Mouse (Mus musculus): ENCODE results near the gene Ufm1. TPM values are rescaled to one million over a fixed set of nuclear protein-coding genes. Genes with fewer than 3 reads are reported as not detected.

The Ufm1 gene
- 10 to 100 TPM; 34.2 to 37.9 TPM for total RNA-seq (2021)
- long read RNA-seq, experiment 1, full-length matches to known transcripts: 13 of 13 reads
- long read RNA-seq, experiment 1, partial matches to known transcripts: 0 of 13 reads
- long read RNA-seq, experiment 1, other reads (novel, unspliced or antisense): 0 of 13 reads
- long read RNA-seq, experiment 2, full-length matches to known transcripts: 16 of 17 reads
- long read RNA-seq, experiment 2, partial matches to known transcripts: 0 of 17 reads
- long read RNA-seq, experiment 2, other reads (novel, unspliced or antisense): 1 of 17 reads

- DNase-seq: peak; percentile 95
- intact Hi-C loops (cut with DNase I; ENCODE audit: low total_unique reads): no loop called here
Observed at GRCm38 (mm10) chr3:53863383-53864220, at the start of gene Ufm1. TSS of gene Ufm1 (minus strand) at chr3:53863830.

DNA sequence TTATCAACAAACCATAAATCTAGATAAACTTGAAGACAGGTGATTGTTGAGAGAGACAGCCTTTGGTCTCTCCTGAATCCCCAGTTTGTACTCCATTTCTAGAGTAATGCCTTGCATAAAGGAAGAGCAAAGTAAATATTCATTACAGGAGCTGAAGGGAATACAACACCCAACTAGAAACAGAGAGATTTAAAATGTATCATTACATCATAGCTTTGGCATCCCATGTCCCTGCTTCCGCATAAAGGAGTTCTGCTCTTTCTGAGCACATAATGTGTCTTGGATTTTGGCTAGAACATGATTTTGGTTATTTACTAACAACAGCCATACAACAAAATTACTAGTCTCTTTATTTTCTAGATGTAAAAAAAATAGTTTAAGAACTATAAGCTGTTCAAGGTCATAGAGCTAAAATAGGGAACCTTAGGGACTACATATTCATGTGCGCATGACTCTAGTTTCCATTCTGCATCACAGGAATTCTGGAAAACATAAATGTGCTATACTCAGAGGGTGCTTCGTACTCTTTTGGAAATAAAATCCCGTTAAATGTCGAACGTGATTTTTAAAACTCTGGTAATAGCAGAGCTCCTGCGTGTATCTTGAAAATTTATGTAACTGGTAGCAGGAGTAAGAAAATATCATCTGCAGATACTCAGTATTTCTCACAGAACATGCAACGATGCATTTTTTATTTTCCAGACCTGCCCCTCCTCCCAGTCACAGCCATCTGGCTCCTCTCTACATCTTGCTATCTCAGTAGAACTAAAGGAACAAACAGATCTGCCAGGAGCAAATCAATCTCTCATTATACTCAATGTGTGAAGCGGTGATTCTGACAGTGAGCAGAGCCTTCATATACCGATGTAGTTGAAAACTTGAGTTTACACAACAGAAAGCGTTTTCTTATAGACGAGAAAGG is 27.2 kb upstream of the Ufm1 start:
- no peak for DNase-seq
- intact Hi-C loops (cut with DNase I; ENCODE audit: low total_unique reads): no loop called here

DNA sequence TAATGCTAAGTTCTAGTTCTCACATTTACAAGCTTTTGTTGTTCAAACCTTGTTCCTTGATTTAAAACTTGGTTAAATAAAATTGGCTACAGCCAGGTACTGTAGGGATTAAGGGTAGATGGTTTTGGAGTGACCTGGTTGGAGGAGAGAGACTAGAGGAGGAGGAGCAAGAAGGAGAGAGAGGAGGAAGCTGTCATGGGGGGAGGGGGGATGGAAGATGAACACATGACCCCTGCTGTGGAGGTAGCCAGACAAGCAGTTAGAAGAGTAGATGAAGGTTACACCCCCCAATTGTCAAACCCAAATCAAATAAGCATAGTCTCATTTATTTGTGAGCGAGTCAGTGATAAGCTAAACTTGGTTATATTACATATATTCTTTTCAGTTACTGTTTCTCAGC is 8.0 kb upstream of the Ufm1 start:
- intact Hi-C loops (cut with DNase I; ENCODE audit: low total_unique reads): no loop called here
- no peak for DNase-seq

- intact Hi-C loops (cut with DNase I; ENCODE audit: low total_unique reads): no loop called here
- DNase-seq: no peak
Observed at GRCm38 (mm10) chr3:53870482-53870881, 6.9 kb upstream of the Ufm1 start.

GRCm38 (mm10) chr3:53869263-53869662 is 5.6 kb upstream of the Ufm1 start:
- intact Hi-C loops (cut with DNase I; ENCODE audit: low total_unique reads): no loop called here
- no peak for DNase-seq

DNA sequence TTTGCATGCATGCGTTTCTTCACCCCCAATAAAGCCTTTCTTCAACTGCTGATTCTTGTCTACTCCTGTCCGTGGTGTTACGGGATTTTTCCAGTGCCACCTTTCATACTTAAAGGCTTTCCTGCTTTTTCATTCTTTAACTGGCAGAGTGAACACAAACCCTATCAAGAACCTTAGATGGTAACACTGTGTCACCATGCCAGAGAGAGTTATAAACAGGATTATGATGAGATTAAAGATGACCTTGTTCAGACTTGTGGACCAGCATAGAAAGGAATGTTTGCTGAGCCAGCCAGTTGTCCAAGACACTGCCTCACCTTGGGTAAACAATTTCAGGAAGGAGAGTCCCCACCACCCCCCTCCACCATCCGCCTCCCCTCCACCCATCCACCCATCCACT is 4.6 kb upstream of the Ufm1 start:
- intact Hi-C loops (cut with DNase I; ENCODE audit: low total_unique reads): no loop called here
- DNase-seq: no peak

- DNase-seq: no peak
- intact Hi-C loops (cut with DNase I; ENCODE audit: low total_unique reads): no loop called here
Observed at GRCm38 (mm10) chr3:53854831-53855230, 8.8 kb downstream of the Ufm1 start.

GRCm38 (mm10) chr3:53854261-53854660 is 9.4 kb downstream of the Ufm1 start:
- no peak for DNase-seq
- intact Hi-C loops (cut with DNase I; ENCODE audit: low total_unique reads): no loop called here

- no peak for DNase-seq
- intact Hi-C loops (cut with DNase I; ENCODE audit: low total_unique reads): no loop called here
Observed at GRCm38 (mm10) chr3:53848262-53848661, 15.4 kb downstream of the Ufm1 start.

DNA sequence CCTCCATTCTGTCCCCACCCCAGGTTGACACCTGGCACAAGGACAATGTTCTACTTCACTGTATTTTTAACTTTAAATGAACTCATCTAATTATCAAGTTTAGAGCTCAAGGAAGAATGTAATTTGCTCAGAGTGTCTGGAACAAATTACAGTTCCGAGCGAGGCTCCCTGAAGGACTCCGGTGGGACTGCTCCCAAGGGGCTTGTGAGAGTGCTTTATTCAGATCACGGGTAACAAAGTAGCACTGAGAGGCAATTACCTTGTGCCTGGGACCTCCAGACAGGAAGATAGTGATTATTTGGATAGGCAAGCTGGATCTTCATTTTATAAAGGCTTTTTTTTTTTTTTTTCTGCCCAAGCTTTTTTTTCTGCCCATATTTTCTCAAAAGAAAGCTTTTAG is 15.9 kb downstream of the Ufm1 start:
- no peak for DNase-seq
- intact Hi-C loops (cut with DNase I; ENCODE audit: low total_unique reads): no loop called here

- intact Hi-C loops (cut with DNase I; ENCODE audit: low total_unique reads): no loop called here
Observed at GRCm38 (mm10) chr3:53846206-53846928, 17.3 kb downstream of the Ufm1 start.

GRCm38 (mm10) chr3:53844786-53845185 is 18.8 kb downstream of the Ufm1 start, which contains the start of gene Gm10985:
TSS of gene Gm10985 (plus strand) at chr3:53845086.
- intact Hi-C loops (cut with DNase I; ENCODE audit: low total_unique reads): no loop called here
- no peak for DNase-seq

More at GRCm38 (mm10) chr3:53846206-53846928, 17.3 kb downstream of the Ufm1 start:
- DNase-seq: no peak

DNA sequence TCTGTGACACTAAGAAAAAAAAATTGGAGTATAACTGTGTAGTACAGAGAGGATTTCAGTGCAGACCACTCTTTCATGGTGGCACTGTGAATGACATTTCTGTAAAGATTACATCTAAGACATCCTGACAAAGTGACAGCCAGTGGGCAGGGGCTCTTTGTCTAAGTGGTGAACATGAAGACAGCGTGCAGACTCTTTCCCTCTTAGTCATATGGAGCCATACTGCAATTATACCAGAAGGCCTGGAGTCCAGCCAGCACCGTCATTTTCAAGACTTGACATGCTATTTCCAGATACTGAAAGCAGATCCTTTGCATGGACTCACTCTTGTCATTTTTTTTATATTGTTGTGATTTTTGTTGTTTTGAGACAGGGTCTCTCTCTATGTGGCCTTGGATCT is 29.4 kb downstream of the Ufm1 start:
- DNase-seq: no peak
- intact Hi-C loops (cut with DNase I; ENCODE audit: low total_unique reads): no loop called here

DNA sequence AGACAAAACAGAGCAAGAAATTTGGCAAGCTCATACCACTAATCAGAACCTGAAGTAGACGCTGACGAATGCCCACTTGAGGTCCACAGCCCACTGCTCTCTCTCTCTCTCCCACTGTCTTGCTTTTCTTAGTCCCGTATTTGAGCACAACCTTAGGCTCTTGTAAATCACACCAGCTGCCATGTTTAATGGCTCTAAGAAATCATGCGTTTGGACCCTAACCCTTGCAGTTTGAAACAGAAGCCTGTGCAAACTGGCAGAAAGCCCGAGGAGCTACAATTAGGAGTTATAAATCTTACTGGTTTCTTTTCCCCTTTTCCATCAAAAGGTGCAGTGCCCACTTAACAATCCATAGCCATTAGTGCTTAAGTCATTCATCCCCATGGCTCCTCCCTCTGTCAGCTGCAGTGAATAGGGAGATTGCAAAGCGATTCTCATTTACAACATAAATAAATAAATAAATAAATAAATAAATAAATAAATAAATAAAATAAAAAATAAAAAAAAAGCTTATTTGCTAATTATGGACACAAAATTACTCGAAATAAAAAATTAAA is 50.1 kb downstream of the Ufm1 start:
- DNase-seq: no peak
- intact Hi-C loops (cut with DNase I; ENCODE audit: low total_unique reads): no loop called here

Other genes with a start within 250 kb of the Ufm1 start
- 1 to 10 TPM; 7.0 to 9.4 TPM for gene Frem2, start 206.5 kb downstream of the Ufm1 start, total RNA-seq (2021)
- gene Gm10985, start 18.7 kb downstream of the Ufm1 start, total RNA-seq (2021): not detected